Mouse (Mus musculus) intestine, postnatal 0 days (tissue): ENCODE data around the gene Cic. TPM values are rescaled to one million over a fixed set of nuclear protein-coding genes. Genes with fewer than 3 reads are reported as not detected.

Source experiments
- ATAC-seq: fragments of 200-750 bp; cut with Nextera tagmentation; 2 replicates; pipeline ENCODE4 v1.8.0; 2017; ENCODE audit warnings: mild to moderate bottlenecking, moderate TSS enrichment, moderate library complexity
- H3K27ac ChIP-seq: fragments of 300-500 bp; sonication (generic); 2 replicates; pipeline ENCODE4 v1.5.1; 2014; ENCODE audit warnings: mild to moderate bottlenecking, low read depth, low read length, moderate library complexity
- H3K27me3 ChIP-seq: fragments of 300-500 bp; sonication (generic); replicated peaks from 2 replicates; pipeline ENCODE4 v1.6.1; 2014; ENCODE audit warnings: low read length, mixed read lengths; ENCODE audit not compliant: control insufficient read depth, insufficient read depth
- H3K36me3 ChIP-seq: fragments of 300-500 bp; sonication (generic); 2 replicates; pipeline ENCODE4 v1.6.1; 2014; ENCODE audit warnings: mild to moderate bottlenecking, moderate library complexity; ENCODE audit not compliant: control insufficient read depth, insufficient read depth
- H3K4me1 ChIP-seq: fragments of 300-500 bp; sonication (generic); replicated peaks from 2 replicates; pipeline ENCODE4 v1.6.1; 2014; ENCODE audit warnings: antibody characterized with exemption, low read length, mixed read lengths; ENCODE audit not compliant: control insufficient read depth, insufficient read depth
- H3K4me2 ChIP-seq: fragments of 300-500 bp; sonication (generic); replicated peaks from 2 replicates; pipeline ENCODE4 v1.6.1; 2014; ENCODE audit warnings: low read depth, mild to moderate bottlenecking, moderate library complexity
- H3K4me3 ChIP-seq: fragments of 300-500 bp; sonication (generic); 2 replicates; pipeline ENCODE4 v1.5.1; 2014; ENCODE audit warnings: low read depth, low read length
- H3K9ac ChIP-seq: fragments of 300-500 bp; sonication (generic); 2 replicates; pipeline ENCODE4 v1.6.1; 2014; ENCODE audit warnings: mild to moderate bottlenecking, low read depth, low read length
- H3K9me3 ChIP-seq: fragments of 300-500 bp; sonication (generic); 2 replicates; pipeline ENCODE4 v1.6.1; 2016; ENCODE audit warnings: mixed run types; ENCODE audit not compliant: control insufficient read depth
- CTCF ChIP-seq: sonication (generic); IDR thresholded peaks from 2 replicates; pipeline ENCODE4 v1.5.1; 2016; ENCODE audit warnings: low read depth, mild to moderate bottlenecking, control low read depth, antibody characterized with exemption, moderate library complexity
- WGBS: fragments of 180-500 bp; shearing (Covaris S2); extraction: QIAGEN DNeasy Blood & Tissue Kit; methylation state at CpG from one replicate; pipeline ENCODE4 v1.1.7; 2014; 5-methylcytosine and 5-hydroxymethylcytosine counted together
- polyA plus RNA-seq: library from polyadenylated mRNA; unstranded; fragments of >200 nt; fragmentation: Nextera tagmentation; extraction: Ambion mirVana; gene quantifications from 2 replicates; pipeline ENCODE4 v1.2.1, GENCODE M21; 2015

The Cic gene
- polyA plus RNA-seq, 1 experiment from 2014 or later, result 17.2 TPM

- no peaks in the 10 kb centered on the region for H3K27me3 ChIP-seq
- H3K27ac ChIP-seq, result peak overlapping the region; percentile 87
- under 1% methylated on average over 33 of the region's 33 CpGs for WGBS
- no peak for TF ChIP-seq CTCF
- no peaks in the 10 kb centered on the region for H3K9me3 ChIP-seq
- no peaks in the 10 kb centered on the region; the same call in 1 of the 2 replicates for H3K4me1 ChIP-seq
- peak overlapping the region; percentile 72 for H3K4me2 ChIP-seq
- H3K4me3 ChIP-seq, result peak overlapping the region; percentile 68
- H3K9ac ChIP-seq, result peak overlapping the region; percentile 77
- peaks cover 21% of the 10 kb centered on the region for H3K36me3 ChIP-seq
- ATAC-seq, result peak; percentile 95
Measured at GRCm38 (mm10) chr7:25267751-25268463, 403 bp downstream of the Cic start.

- TF ChIP-seq CTCF, result no peak
- Histone ChIP-seq H3K9ac (peak overlapping the region; percentile 77), H3K27me3 (no peaks in the 10 kb centered on the region), H3K4me1 (no peaks in the 10 kb centered on the region; the same call in 1 of the 2 replicates), H3K9me3 (no peaks in the 10 kb centered on the region), H3K27ac (peak overlapping the region; percentile 78), H3K4me2 (peak overlapping the region; percentile 72), H3K36me3 (peaks cover 27% of the 10 kb centered on the region), H3K4me3 (peak overlapping the region; percentile 68)
- under 1% methylated on average over 7 of the region's 7 CpGs for WGBS
- ATAC-seq, result no peak
Measured at GRCm38 (mm10) chr7:25268588-25268987, 1.1 kb downstream of the Cic start.

DNA sequence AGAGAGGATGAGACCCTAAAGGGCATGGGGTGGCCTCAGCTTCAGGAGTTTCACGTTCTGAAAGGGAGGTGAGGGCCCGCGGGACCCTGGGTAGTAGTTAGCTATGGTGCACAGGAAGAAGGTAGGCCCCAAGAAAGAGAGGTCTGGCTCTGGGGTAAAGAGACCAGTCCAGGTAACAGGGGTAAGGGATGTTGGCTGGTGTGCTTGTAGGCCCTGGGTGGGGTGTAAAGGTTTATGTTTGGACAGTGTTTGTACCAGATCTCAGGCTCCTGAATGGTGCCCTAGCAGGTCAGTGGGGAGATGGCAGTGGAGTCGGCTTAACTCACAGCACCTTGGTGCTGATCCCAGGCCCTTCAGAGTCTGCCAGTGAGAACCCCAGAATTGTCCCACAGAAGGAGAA is 1.5 kb downstream of the Cic start:
- TF ChIP-seq CTCF, result no peak
- Histone ChIP-seq H3K4me3 (peak overlapping the region; percentile 68), H3K4me2 (peak overlapping the region; percentile 72), H3K9me3 (no peaks in the 10 kb centered on the region), H3K27me3 (no peaks in the 10 kb centered on the region), H3K36me3 (peaks cover 27% of the 10 kb centered on the region), H3K9ac (peak overlapping the region; percentile 77), H3K4me1 (no peaks in the 10 kb centered on the region; the same call in 1 of the 2 replicates), H3K27ac (no peak overlapping the region; the same call in 1 of the 2 replicates)
- no peak for ATAC-seq
- WGBS, result 40% methylated on average over 4 of the region's 4 CpGs

DNA sequence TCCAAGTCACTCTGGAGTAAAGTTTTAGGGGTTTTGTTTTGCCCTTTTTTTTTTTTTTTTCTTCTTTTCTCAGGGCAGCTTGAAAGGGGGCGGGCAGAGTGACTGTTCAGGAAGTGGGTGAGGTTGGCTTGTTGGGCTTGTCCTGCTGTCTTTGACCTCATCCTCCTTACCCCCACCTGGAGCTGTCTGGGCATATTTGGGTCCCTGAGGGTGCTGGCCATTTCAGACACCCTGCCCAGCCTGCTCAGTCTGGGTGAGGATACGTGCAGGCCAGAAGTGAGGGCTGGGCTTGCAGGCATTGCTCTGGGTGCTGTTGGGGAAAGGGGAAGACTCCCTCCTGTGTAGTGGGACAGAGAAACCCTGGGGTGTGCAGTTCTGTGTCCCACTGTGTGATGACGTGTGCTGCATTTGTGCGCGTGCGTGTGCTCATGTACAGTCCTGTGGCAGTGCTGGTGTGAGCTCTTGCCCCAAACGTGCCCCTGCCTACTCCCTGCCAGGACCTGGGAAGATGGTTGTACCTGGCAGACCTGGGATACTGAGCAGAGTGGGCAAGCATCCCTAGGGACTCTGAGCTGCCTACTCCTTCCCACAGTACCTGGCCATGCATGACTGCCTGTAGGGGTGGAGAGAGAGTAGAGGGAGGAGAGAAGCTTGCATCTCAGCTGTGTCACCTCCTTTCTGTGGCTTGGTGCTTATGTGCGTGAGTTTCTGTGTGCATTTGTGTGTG is 2.2 kb downstream of the Cic start:
- H3K9ac ChIP-seq, result peak overlapping the region; percentile 77; the same call in 1 of the 2 replicates
- H3K27ac ChIP-seq, result no peak overlapping the region; the same call in 1 of the 2 replicates
- no peaks in the 10 kb centered on the region for H3K27me3 ChIP-seq
- H3K4me2 ChIP-seq, result peak overlapping the region; percentile 72
- H3K4me3 ChIP-seq, result no peak overlapping the region
- no peak for ATAC-seq
- no peaks in the 10 kb centered on the region; the same call in 1 of the 2 replicates for H3K4me1 ChIP-seq
- no peaks in the 10 kb centered on the region for H3K9me3 ChIP-seq
- WGBS, result 76% methylated on average over 8 of the region's 8 CpGs
- no peak for TF ChIP-seq CTCF
- H3K36me3 ChIP-seq, result peaks cover 27% of the 10 kb centered on the region

DNA sequence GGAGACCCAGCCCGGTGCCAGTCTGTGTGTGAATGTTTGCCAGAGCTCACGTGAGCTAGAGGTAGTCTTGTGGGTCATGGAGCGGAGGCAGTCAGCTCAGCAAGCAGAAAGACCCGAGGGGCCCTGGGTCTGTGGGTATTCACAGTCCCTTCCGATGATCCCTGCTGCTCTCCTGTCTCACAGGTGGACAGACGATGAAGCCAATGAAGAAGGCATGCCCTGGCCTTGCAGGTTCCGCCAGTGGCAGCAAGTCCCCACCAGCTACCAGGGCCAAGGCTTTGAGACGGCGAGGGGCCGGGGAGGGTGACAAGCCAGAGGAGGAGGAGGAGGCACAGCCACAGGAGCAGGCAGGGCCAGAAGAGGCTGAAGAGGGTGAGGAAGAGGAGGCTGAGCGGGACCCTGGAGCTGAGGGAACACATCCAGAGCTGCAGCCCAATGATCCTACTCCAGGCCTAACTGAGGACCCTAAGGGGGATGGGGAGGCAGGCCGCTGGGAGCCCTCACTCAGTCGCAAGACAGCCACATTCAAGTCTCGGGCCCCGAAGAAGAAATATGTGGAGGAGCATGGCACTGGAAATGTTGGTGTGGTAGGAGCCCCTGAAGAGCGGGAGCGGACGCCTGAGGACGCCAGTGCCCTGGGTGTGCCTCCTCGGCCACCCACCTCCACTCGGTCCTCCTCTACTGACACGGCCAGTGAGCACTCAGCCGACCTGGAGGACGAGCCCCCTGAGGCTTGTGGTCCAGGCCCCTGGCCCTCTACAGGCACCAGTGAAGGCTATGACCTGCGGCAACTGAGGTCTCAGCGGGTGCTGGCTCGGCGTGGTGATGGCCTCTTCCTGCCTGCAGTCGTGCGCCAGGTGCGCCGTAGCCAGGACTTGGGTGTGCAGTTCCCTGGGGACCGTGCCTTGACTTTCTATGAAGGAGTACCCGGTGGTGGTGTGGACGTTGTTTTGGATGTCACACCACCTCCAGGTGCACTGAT is 3.4 kb downstream of the Cic start:
- 92% methylated on average over 35 of the region's 35 CpGs for WGBS
- Histone ChIP-seq H3K27ac (no peak overlapping the region), H3K9ac (no peak overlapping the region)

More for the DNA sequence above, 3.4 kb downstream of the Cic start:
- no peak for TF ChIP-seq CTCF
- Histone ChIP-seq H3K27me3 (no peaks in the 10 kb centered on the region), H3K9me3 (no peaks in the 10 kb centered on the region), H3K4me2 (no peak overlapping the region), H3K4me3 (no peak overlapping the region), H3K36me3 (peaks cover 27% of the 10 kb centered on the region), H3K4me1 (peaks cover 7% of the 10 kb centered on the region; the same call in 1 of the 2 replicates)
- ATAC-seq, result no peak
